Mouse (Mus musculus) heart, adult 2 months (tissue): ENCODE measurements around the gene Lep.

ENCODE experiments used
- CTCF ChIP-seq: fragments of 200-600 bp; IDR thresholded peaks from 2 replicates; pipeline ENCODE4 v1.8.1; 2022; ENCODE audit warnings: antibody characterized with exemption, mild to moderate bottlenecking, moderate library complexity
- POLR2A ChIP-seq: fragments of 200-500 bp; IDR thresholded peaks from 2 replicates; pipeline ENCODE4 v1.6.1; 2011; ENCODE audit warnings: mild to moderate bottlenecking, low read depth, low read length, control low read depth; ENCODE audit not compliant: insufficient read depth

DNA sequence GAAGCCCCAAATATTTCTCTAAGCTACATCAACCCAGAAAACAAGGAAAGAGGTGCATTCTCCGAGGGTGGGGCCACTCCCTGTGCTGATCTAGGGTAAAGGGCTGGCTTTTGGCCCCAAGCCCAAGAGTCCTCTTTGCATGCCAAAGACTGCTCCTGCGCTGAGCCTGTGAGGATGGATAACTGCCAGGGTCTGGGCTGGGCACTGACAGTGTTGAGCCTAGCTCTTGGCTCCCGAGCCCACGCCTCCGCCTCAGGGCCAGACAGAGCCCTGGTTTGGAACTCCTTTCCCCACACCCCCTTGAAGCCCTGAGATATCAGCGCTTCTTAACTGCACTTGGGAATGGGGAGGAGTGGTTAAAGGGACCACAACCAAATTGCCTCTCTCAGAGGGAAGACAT is 28.8 kb upstream of the Lep start:
- TF ChIP-seq CTCF, result no peak
- no peak for TF ChIP-seq POLR2A
